Mouse (Mus musculus) ovary, adult 18-20 months (tissue): ENCODE measurements around the gene Gm6880.
"Not testable (repeated sequence)": the region's sequence is repeated elsewhere in the genome, so short reads cannot be mapped to it uniquely, and the experiment has no call there.

Source experiments
- DNase-seq: peaks from one replicate; pipeline ENCODE4 v3.0.0; 2022; ENCODE audit warnings: low spot score, mixed read lengths

Gene Gm6880

GRCm38 (mm10) chrX:74481349-74481885 is at the start of gene Gm6880:
TSS of gene Gm6880 (minus strand) at chrX:74481399.
- DNase-seq, result not testable (repeated sequence)

DNA sequence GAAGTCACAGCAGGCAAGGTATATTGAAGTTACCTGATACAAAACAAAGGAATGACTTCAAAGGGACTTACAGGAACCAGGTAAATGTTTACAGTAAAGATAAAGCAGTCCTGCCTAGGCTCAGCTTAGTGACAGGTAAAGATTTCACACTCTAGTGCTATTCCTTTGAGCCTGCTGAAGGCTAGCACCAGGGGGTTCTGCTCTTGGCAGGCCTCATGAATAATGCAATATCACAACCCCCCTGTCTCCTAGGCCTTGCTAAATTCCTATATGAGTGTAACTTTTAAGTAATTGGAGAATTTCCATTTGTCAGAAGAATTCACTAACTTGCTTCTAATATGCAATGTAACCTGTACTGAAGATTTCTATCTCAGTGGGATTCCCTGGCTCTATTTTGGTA is 36.3 kb upstream of the Gm6880 start:
- DNase-seq, result not testable (repeated sequence)

DNA sequence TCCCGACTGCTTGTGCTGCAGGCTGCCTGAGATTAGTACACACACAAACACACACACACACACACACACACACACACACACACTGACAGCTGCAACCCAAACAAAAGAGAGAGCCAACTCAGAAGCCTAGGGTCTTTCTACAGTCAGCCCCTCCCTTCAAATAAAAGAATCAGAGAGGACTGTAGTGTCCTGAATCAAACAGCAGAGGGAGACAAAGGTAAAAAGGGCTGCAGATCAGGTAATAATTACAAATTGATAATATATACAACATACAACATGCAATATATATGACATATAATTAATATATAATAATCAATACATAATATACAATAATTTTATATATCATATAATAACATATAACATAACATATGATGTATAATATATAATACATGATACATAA is 15.9 kb upstream of the Gm6880 start:
- no peak for DNase-seq

DNA sequence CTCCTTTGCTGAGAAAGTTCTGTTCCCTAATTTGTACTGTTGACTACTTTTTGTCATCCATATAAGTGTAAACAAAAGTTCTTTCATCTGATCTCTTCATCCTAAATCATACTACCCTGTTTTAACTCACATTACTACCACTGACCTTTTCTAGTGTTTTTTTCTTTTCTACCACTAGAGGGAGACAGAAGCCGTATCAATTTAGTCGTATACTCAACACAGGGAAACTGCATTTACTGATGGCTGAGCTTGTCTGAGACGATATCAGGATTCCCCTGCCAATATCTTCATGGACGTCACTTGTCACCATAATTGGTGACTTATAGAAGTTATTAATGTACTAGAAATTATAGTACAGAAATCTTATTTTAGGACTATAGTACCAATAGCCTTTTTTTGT is 28.4 kb downstream of the Gm6880 start:
- no peak for DNase-seq

GRCm38 (mm10) chrX:74451157-74451912 is 29.9 kb downstream of the Gm6880 start:
- no peak for DNase-seq
